Mouse (Mus musculus): ENCODE data around the gene Gm20521. TPM values are rescaled to one million over a fixed set of nuclear protein-coding genes. Genes with fewer than 3 reads are reported as not detected.

Gm20521 gene
- polyA plus RNA-seq, 1 experiment from 2014 or later: not detected

GRCm38 (mm10) chr14:54908682-54909081, 25.4 kb downstream of the Gm20521 start:
- 91% methylated on average over 7 of the region's 7 CpGs for WGBS
- H3K36me3 ChIP-seq (ENCODE audit: control insufficient read depth, insufficient read depth, low read length): peaks cover 13% of the 10 kb centered on the region
- no peak overlapping the region for H3K4me3 ChIP-seq (ENCODE audit: low read depth, low read length)
- no peaks in the 10 kb centered on the region for H3K27me3 ChIP-seq (ENCODE audit: control insufficient read depth, insufficient read depth, low read length)
- DNase-seq (ENCODE audit: low spot score, missing footprints) (no peak), ATAC-seq (ENCODE audit: low FRiP score) (no peak)
- no peaks in the 10 kb centered on the region for H3K9me3 ChIP-seq (ENCODE audit: control insufficient read depth, low read length)
- no peak overlapping the region for H3K9ac ChIP-seq (ENCODE audit: low read length)
- no peak overlapping the region for H3K4me2 ChIP-seq
- H3K4me1 ChIP-seq (ENCODE audit: control insufficient read depth, insufficient read depth, low read length): peaks cover 13% of the 10 kb centered on the region
- no peak overlapping the region for H3K27ac ChIP-seq (ENCODE audit: low read depth, low read length)

DNA sequence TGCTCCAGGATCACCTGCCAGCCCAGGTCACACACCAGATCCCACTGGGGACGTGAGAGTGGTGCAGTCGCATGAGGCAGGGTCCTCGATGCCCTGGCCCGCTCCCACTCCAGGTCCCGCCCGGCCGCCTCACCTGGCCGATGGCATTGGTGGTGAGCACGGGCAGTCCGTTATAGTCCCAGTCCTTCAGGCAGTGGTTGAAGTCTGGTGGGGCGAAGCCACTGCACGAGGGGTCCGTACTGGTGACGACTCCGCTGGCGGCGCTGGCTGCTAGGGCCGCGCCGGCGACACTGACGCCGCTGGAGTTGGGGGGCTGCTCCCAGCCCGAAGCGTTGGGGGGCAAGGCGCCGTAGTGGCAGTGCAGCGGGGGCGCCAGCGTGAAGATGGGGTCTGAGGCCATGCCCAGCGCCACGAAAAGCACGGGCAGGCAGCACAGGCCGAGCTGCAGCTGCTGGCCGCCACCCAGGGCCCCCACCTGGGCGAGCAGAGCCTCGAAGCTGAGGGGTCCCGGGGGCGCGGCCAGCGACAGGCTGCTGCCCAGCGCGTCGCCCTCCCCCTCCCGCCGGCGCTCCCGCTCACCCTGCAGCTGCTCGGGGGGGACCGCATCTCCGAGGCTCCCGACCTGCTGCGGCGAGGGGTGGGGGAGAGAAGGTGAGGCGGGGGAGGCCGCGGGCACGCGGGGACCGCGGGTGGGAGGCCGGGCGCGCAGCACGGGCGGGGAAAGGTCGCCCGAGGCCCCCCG, 29.0 kb downstream of the Gm20521 start:
- H3K4me2 ChIP-seq: peak overlapping the region; percentile 100
- peak overlapping the region; percentile 61 for H3K27ac ChIP-seq (ENCODE audit: low read depth, low read length)
- H3K36me3 ChIP-seq (ENCODE audit: control insufficient read depth, insufficient read depth, low read length): peaks cover 12% of the 10 kb centered on the region
- no peaks in the 10 kb centered on the region for H3K27me3 ChIP-seq (ENCODE audit: control insufficient read depth, insufficient read depth, low read length)
- peak; percentile 62 for ATAC-seq (ENCODE audit: low FRiP score)
- WGBS: 2% methylated on average over 68 of the region's 69 CpGs
- peak; percentile 90 for DNase-seq (ENCODE audit: low spot score, missing footprints)
- peaks cover 14% of the 10 kb centered on the region for H3K4me1 ChIP-seq (ENCODE audit: control insufficient read depth, insufficient read depth, low read length)
- peak overlapping the region; percentile 95 for H3K9ac ChIP-seq (ENCODE audit: low read length)
- H3K9me3 ChIP-seq (ENCODE audit: control insufficient read depth, low read length): no peaks in the 10 kb centered on the region
- peak overlapping the region; percentile 93 for H3K4me3 ChIP-seq (ENCODE audit: low read depth, low read length)

- peaks cover 14% of the 10 kb centered on the region for H3K4me1 ChIP-seq (ENCODE audit: control insufficient read depth, insufficient read depth, low read length)
- WGBS: under 1% methylated on average over 28 of the region's 28 CpGs
- H3K9ac ChIP-seq (ENCODE audit: low read length): peak within 1 kb of the TSS; percentile 95
- peak within 1 kb of the TSS; percentile 100 for H3K4me2 ChIP-seq
- ATAC-seq (ENCODE audit: low FRiP score) (peak; percentile 95), DNase-seq (ENCODE audit: low spot score, missing footprints) (peak; percentile 98)
- peak within 1 kb of the TSS; percentile 93 for H3K4me3 ChIP-seq (ENCODE audit: low read depth, low read length)
- H3K27me3 ChIP-seq (ENCODE audit: control insufficient read depth, insufficient read depth, low read length): no peaks in the 10 kb centered on the region
- peak within 1 kb of the TSS; percentile 61 for H3K27ac ChIP-seq (ENCODE audit: low read depth, low read length)
- no peaks in the 10 kb centered on the region for H3K9me3 ChIP-seq (ENCODE audit: control insufficient read depth, low read length)
- peaks cover 12% of the 10 kb centered on the region for H3K36me3 ChIP-seq (ENCODE audit: control insufficient read depth, insufficient read depth, low read length)
Measured at GRCm38 (mm10) chr14:54912886-54913285, 29.6 kb downstream of the Gm20521 start, which contains the start of gene Slc22a17. Slc22a17 (minus strand) TSS chr14:54913132.

DNA sequence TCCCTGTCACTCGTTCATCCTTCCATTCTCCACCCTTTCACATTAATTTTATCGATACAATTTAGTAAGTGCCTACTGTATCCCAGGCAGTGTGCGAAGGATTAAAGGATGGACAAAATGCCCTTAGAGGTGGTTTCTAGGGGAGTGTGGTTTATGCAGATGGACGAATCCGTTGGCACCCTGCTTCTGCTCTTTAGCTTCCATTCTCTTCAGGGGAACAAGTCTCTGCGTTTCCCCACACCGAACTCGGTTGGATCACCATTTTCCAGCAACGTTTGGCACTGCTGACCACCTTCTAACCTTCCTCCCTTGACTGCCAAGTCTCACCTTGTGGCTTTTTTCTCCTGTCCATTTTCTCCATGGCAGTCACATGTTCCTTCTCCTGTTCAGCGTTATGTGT, 30.1 kb downstream of the Gm20521 start:
- 0 out of 2 replicates have a peak, but pooled peaks have one; percentile 11 for ATAC-seq (ENCODE audit: low FRiP score)
- no peaks in the 10 kb centered on the region for H3K9me3 ChIP-seq (ENCODE audit: control insufficient read depth, low read length)
- H3K4me2 ChIP-seq: peak overlapping the region; percentile 100
- peak overlapping the region; percentile 93 for H3K4me3 ChIP-seq (ENCODE audit: low read depth, low read length)
- H3K9ac ChIP-seq (ENCODE audit: low read length): peak overlapping the region; percentile 95
- H3K27me3 ChIP-seq (ENCODE audit: control insufficient read depth, insufficient read depth, low read length): no peaks in the 10 kb centered on the region
- H3K4me1 ChIP-seq (ENCODE audit: control insufficient read depth, insufficient read depth, low read length): peaks cover 14% of the 10 kb centered on the region
- peaks cover 15% of the 10 kb centered on the region for H3K36me3 ChIP-seq (ENCODE audit: control insufficient read depth, insufficient read depth, low read length)
- DNase-seq (ENCODE audit: low spot score, missing footprints): peak; percentile 91
- 16% methylated on average over 10 of the region's 10 CpGs for WGBS
- peak overlapping the region; percentile 20; the same call in 1 of the 2 replicates for H3K27ac ChIP-seq (ENCODE audit: low read depth, low read length)

DNA sequence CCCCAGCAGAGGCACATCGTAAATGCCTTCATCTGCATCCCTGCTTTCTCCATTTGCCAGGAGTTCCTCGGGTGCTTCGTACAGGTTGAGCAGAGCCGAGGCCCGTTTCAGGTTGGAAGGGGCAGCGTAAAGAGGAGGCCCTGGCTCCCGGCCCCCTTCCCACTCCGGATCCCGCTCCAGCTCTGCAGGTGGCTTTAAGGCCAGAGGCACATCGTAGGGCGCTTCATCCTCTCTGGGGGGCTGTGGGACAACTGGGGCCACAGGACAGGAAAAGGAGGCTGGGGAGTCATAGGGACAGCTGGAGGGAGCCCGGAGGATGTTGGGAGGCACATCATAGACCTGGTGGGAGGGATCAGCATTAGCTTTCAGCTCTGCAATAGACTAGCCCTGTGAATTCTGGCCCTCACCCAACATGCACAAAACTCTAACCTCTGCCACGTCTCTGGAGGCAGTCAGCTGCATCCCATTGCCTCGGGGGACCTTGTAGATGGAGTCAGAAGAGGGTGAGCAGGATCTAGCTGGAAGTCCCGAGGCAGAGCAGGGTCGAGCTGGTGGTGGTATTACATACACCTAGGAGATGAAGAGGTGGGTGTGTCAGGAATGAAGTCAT, 36.9 kb downstream of the Gm20521 start:
- no peaks in the 10 kb centered on the region for H3K27me3 ChIP-seq (ENCODE audit: control insufficient read depth, insufficient read depth, low read length)
- H3K9me3 ChIP-seq (ENCODE audit: control insufficient read depth, low read length): peaks cover 11% of the 10 kb centered on the region
- H3K27ac ChIP-seq (ENCODE audit: low read depth, low read length): no peak overlapping the region
- H3K4me2 ChIP-seq: no peak overlapping the region
- peaks cover 16% of the 10 kb centered on the region for H3K4me1 ChIP-seq (ENCODE audit: control insufficient read depth, insufficient read depth, low read length)
- no peak overlapping the region for H3K4me3 ChIP-seq (ENCODE audit: low read depth, low read length)
- ATAC-seq (ENCODE audit: low FRiP score): no peak
- H3K36me3 ChIP-seq (ENCODE audit: control insufficient read depth, insufficient read depth, low read length): peaks cover 24% of the 10 kb centered on the region
- no peak overlapping the region for H3K9ac ChIP-seq (ENCODE audit: low read length)
- no peak for DNase-seq (ENCODE audit: low spot score, missing footprints)
- WGBS: 96% methylated on average over 16 of the region's 16 CpGs

DNA sequence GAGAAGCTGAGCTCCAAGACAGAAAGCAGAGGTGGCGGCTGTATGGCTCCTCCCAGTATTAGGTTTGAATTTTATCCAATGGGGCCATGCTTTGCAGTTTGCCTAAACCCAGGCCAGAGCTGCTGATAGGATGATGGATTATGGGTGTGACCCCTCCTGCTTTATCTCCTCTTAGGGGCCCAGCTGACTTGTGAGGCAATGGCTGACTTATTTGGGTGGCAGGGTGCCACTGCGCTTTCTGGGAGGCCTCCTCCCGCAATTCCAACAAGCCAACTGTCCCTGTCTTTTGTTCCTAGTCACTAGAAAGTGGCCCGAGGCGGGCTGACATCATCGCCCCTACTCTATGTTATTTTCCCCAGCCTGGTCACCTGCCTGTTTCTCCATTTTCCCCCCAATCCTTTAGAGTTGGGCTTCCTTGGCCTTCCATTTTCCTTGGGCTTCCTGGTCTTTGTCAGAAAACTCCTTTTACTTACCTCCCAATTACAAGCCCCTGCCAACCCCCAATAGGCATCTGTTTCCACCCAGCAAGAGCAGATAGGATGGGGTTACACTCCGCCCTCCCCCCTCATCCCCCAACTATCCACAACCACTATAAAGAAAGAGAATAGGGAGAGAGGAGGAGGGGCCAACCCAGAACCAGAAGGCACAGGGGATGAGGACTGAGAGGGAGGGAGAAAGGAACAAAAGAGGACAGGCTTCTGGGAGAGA, 41.6 kb downstream of the Gm20521 start:
- WGBS: 7% methylated on average over 7 of the region's 7 CpGs
- peak overlapping the region; percentile 98 for H3K27ac ChIP-seq (ENCODE audit: low read depth, low read length)
- peaks cover 12% of the 10 kb centered on the region for H3K36me3 ChIP-seq (ENCODE audit: control insufficient read depth, insufficient read depth, low read length)
- DNase-seq (ENCODE audit: low spot score, missing footprints) (peak; percentile 96), ATAC-seq (ENCODE audit: low FRiP score) (peak; percentile 64)
- peak overlapping the region; percentile 97 for H3K9ac ChIP-seq (ENCODE audit: low read length)
- peaks cover 11% of the 10 kb centered on the region for H3K9me3 ChIP-seq (ENCODE audit: control insufficient read depth, low read length)
- peak overlapping the region; percentile 52 for H3K4me3 ChIP-seq (ENCODE audit: low read depth, low read length)
- H3K4me1 ChIP-seq (ENCODE audit: control insufficient read depth, insufficient read depth, low read length): peaks cover 34% of the 10 kb centered on the region
- peak overlapping the region; percentile 95 for H3K4me2 ChIP-seq
- H3K27me3 ChIP-seq (ENCODE audit: control insufficient read depth, insufficient read depth, low read length): no peaks in the 10 kb centered on the region

- peak within 1 kb of the TSS; percentile 97 for H3K9ac ChIP-seq (ENCODE audit: low read length)
- WGBS: 2% methylated on average over 53 of the region's 57 CpGs
- DNase-seq (ENCODE audit: low spot score, missing footprints) (peak; percentile 97), ATAC-seq (ENCODE audit: low FRiP score) (peak; percentile 64)
- H3K4me2 ChIP-seq: peak within 1 kb of the TSS; percentile 95
- peaks cover 9% of the 10 kb centered on the region for H3K9me3 ChIP-seq (ENCODE audit: control insufficient read depth, low read length)
- peaks cover 4% of the 10 kb centered on the region for H3K36me3 ChIP-seq (ENCODE audit: control insufficient read depth, insufficient read depth, low read length)
- H3K4me1 ChIP-seq (ENCODE audit: control insufficient read depth, insufficient read depth, low read length): peaks cover 34% of the 10 kb centered on the region
- peak within 1 kb of the TSS; percentile 98 for H3K27ac ChIP-seq (ENCODE audit: low read depth, low read length)
- H3K4me3 ChIP-seq (ENCODE audit: low read depth, low read length): peak within 1 kb of the TSS; percentile 52
- H3K27me3 ChIP-seq (ENCODE audit: control insufficient read depth, insufficient read depth, low read length): no peaks in the 10 kb centered on the region
Measured at GRCm38 (mm10) chr14:54925349-54926342, 42.4 kb downstream of the Gm20521 start, which contains the start of gene Efs. Efs (minus strand) TSS chr14:54926126.
